Mouse (Mus musculus) kidney, embryonic 14.5 days (tissue): ENCODE results near the gene Gm42420. TPM values are rescaled to one million over a fixed set of nuclear protein-coding genes. Genes with fewer than 3 reads are reported as not detected.

Source experiments
- ATAC-seq: fragments of 200-750 bp; cut with Nextera tagmentation; 2 replicates; pipeline ENCODE4 v1.8.0; 2017; ENCODE audit warnings: moderate number of reproducible peaks, mild to moderate bottlenecking, moderate TSS enrichment, moderate library complexity; ENCODE audit not compliant: low FRiP score, low TSS enrichment
- H3K27ac ChIP-seq: fragments of 300-500 bp; sonication (generic); 2 replicates; pipeline ENCODE4 v1.5.1; 2014; ENCODE audit warnings: low read depth, mild to moderate bottlenecking, low read length, moderate library complexity, mixed read lengths
- H3K27me3 ChIP-seq: fragments of 300-500 bp; sonication (generic); 2 replicates; pipeline ENCODE4 v1.6.1; 2014; ENCODE audit warnings: mild to moderate bottlenecking, low read length; ENCODE audit not compliant: control insufficient read depth, insufficient read depth
- H3K36me3 ChIP-seq: fragments of 300-500 bp; sonication (generic); 2 replicates; pipeline ENCODE4 v1.6.1; 2014; ENCODE audit warnings: low read length, mixed read lengths; ENCODE audit not compliant: control insufficient read depth, insufficient read depth
- H3K4me1 ChIP-seq: fragments of 300-500 bp; sonication (generic); 2 replicates; pipeline ENCODE4 v1.6.1; 2014; ENCODE audit warnings: low read length, mixed read lengths; ENCODE audit not compliant: control insufficient read depth, insufficient read depth
- H3K4me2 ChIP-seq: fragments of 300-500 bp; sonication (generic); replicated peaks from 2 replicates; pipeline ENCODE4 v1.6.1; 2014; ENCODE audit warnings: low read depth, mild to moderate bottlenecking, low read length
- H3K4me3 ChIP-seq: fragments of 300-500 bp; sonication (generic); 2 replicates; pipeline ENCODE4 v1.5.1; 2014; ENCODE audit warnings: mild to moderate bottlenecking, low read length
- H3K9ac ChIP-seq: fragments of 300-500 bp; sonication (generic); 2 replicates; pipeline ENCODE4 v1.6.1; 2014; ENCODE audit warnings: low read depth, mild to moderate bottlenecking, low read length, moderate library complexity
- H3K9me3 ChIP-seq: fragments of 300-500 bp; sonication (generic); 2 replicates; pipeline ENCODE4 v1.6.1; 2016; ENCODE audit warnings: low read length; ENCODE audit not compliant: control insufficient read depth
- whole genome bisulfite sequencing: fragments of 180-500 bp; shearing (Covaris S2); extraction: QIAGEN DNeasy Blood & Tissue Kit; methylation state at CpG from one replicate; pipeline ENCODE4 v1.1.7; 2014; 5-methylcytosine and 5-hydroxymethylcytosine counted together
- polyA plus RNA-seq: library from polyadenylated mRNA; unstranded; fragments of >200 nt; fragmentation: Nextera tagmentation; extraction: Ambion mirVana; gene quantifications from 2 replicates; pipeline ENCODE4 v1.2.1, GENCODE M21; 2014

Gm42420 gene
- polyA plus RNA-seq, 1 experiment from 2014 or later: not detected

- Histone ChIP-seq H3K27me3 (no peaks in the 10 kb centered on the region), H3K9me3 (no peaks in the 10 kb centered on the region), H3K27ac (no peak overlapping the region), H3K4me3 (no peak overlapping the region), H3K36me3 (no peaks in the 10 kb centered on the region), H3K4me1 (0 out of 2 replicates have a peak, but pooled peaks cover 11% of the 10 kb centered on the region), H3K9ac (no peak overlapping the region), H3K4me2 (0 out of 2 replicates have a peak overlapping the region, but pooled peaks have one; percentile 18)
- 21% methylated on average over 23 of the region's 23 CpGs for WGBS
- peak; percentile 40; the same call in 1 of the 2 replicates for ATAC-seq
Observed at GRCm38 (mm10) chr6:39562166-39563015, 23.2 kb upstream of the Gm42420 start.

GRCm38 (mm10) chr6:39567528-39567927, 18.0 kb upstream of the Gm42420 start:
- Histone ChIP-seq H3K9me3 (no peaks in the 10 kb centered on the region), H3K4me3 (no peak overlapping the region), H3K27ac (no peak overlapping the region), H3K27me3 (no peaks in the 10 kb centered on the region), H3K4me1 (no peaks in the 10 kb centered on the region), H3K4me2 (no peak overlapping the region), H3K36me3 (no peaks in the 10 kb centered on the region), H3K9ac (no peak overlapping the region)
- 20% methylated on average over 5 of the region's 5 CpGs for WGBS
- 0 out of 2 replicates have a peak, but pooled peaks have one; percentile 34 for ATAC-seq

- Histone ChIP-seq H3K27ac (no peak overlapping the region), H3K36me3 (no peaks in the 10 kb centered on the region), H3K4me1 (peaks cover 9% of the 10 kb centered on the region), H3K9me3 (no peaks in the 10 kb centered on the region), H3K4me3 (no peak overlapping the region), H3K9ac (no peak overlapping the region), H3K27me3 (no peaks in the 10 kb centered on the region), H3K4me2 (no peak overlapping the region)
- WGBS: 48% methylated on average over 3 of the region's 3 CpGs
- ATAC-seq: no peak
Observed at GRCm38 (mm10) chr6:39570426-39570825, 15.1 kb upstream of the Gm42420 start.

GRCm38 (mm10) chr6:39573791-39574554, 11.6 kb upstream of the Gm42420 start, which contains the start of gene Adck2:
TSS of gene Adck2 (plus strand) at chr6:39573873.
- peak; percentile 96 for ATAC-seq
- H3K9me3 ChIP-seq: no peaks in the 10 kb centered on the region
- no peaks in the 10 kb centered on the region for H3K27me3 ChIP-seq
- peak within 1 kb of the TSS; percentile 85 for H3K4me2 ChIP-seq
- peak within 1 kb of the TSS; percentile 83 for H3K4me3 ChIP-seq
- peak within 1 kb of the TSS; percentile 83 for H3K9ac ChIP-seq
- H3K27ac ChIP-seq: peak within 1 kb of the TSS; percentile 91
- peaks cover 9% of the 10 kb centered on the region for H3K4me1 ChIP-seq
- under 1% methylated on average over 48 of the region's 49 CpGs for WGBS
- peaks cover 5% of the 10 kb centered on the region; the same call in 1 of the 2 replicates for H3K36me3 ChIP-seq

GRCm38 (mm10) chr6:39574555-39574869, 11.0 kb upstream of the Gm42420 start:
- H3K9ac ChIP-seq: peak overlapping the region; percentile 83
- H3K4me3 ChIP-seq: peak overlapping the region; percentile 83
- peak overlapping the region; percentile 85 for H3K4me2 ChIP-seq
- H3K9me3 ChIP-seq: no peaks in the 10 kb centered on the region
- peaks cover 9% of the 10 kb centered on the region; the same call in 1 of the 2 replicates for H3K36me3 ChIP-seq
- peak; percentile 47; the same call in 1 of the 2 replicates for ATAC-seq
- no peaks in the 10 kb centered on the region for H3K27me3 ChIP-seq
- peaks cover 9% of the 10 kb centered on the region for H3K4me1 ChIP-seq
- peak overlapping the region; percentile 91; the same call in 1 of the 2 replicates for H3K27ac ChIP-seq
- 18% methylated on average over 10 of the region's 10 CpGs for WGBS

- peak overlapping the region; percentile 83; the same call in 1 of the 2 replicates for H3K4me3 ChIP-seq
- peak overlapping the region; percentile 83; the same call in 1 of the 2 replicates for H3K9ac ChIP-seq
- peaks cover 9% of the 10 kb centered on the region; the same call in 1 of the 2 replicates for H3K36me3 ChIP-seq
- H3K4me2 ChIP-seq: peak overlapping the region; percentile 85
- ATAC-seq: no peak
- WGBS: 71% methylated on average over 7 of the region's 7 CpGs
- H3K27ac ChIP-seq: no peak overlapping the region
- peaks cover 9% of the 10 kb centered on the region for H3K4me1 ChIP-seq
- H3K9me3 ChIP-seq: no peaks in the 10 kb centered on the region
- H3K27me3 ChIP-seq: no peaks in the 10 kb centered on the region
Observed at GRCm38 (mm10) chr6:39574951-39575350, 10.6 kb upstream of the Gm42420 start.

- 79% methylated on average over 7 of the region's 7 CpGs for WGBS
- no peaks in the 10 kb centered on the region for H3K27me3 ChIP-seq
- no peak overlapping the region for H3K27ac ChIP-seq
- no peak overlapping the region for H3K4me3 ChIP-seq
- no peaks in the 10 kb centered on the region for H3K9me3 ChIP-seq
- H3K4me2 ChIP-seq: no peak overlapping the region
- peaks cover 24% of the 10 kb centered on the region; the same call in 1 of the 2 replicates for H3K36me3 ChIP-seq
- H3K4me1 ChIP-seq: peaks cover 6% of the 10 kb centered on the region
- H3K9ac ChIP-seq: no peak overlapping the region
- ATAC-seq: no peak
Observed at GRCm38 (mm10) chr6:39579552-39579951, 6.0 kb upstream of the Gm42420 start.

- WGBS: 76% methylated on average over 2 of the region's 2 CpGs
- H3K9ac ChIP-seq: no peak overlapping the region
- ATAC-seq: no peak
- H3K4me3 ChIP-seq: no peak overlapping the region
- no peak overlapping the region for H3K27ac ChIP-seq
- H3K9me3 ChIP-seq: no peaks in the 10 kb centered on the region
- H3K27me3 ChIP-seq: no peaks in the 10 kb centered on the region
- H3K36me3 ChIP-seq: peaks cover 25% of the 10 kb centered on the region; the same call in 1 of the 2 replicates
- H3K4me2 ChIP-seq: no peak overlapping the region
- no peaks in the 10 kb centered on the region for H3K4me1 ChIP-seq
Observed at GRCm38 (mm10) chr6:39580558-39580957, 5.0 kb upstream of the Gm42420 start.
